Mouse (Mus musculus) cortical plate, adult 2 months (tissue): ENCODE results near the gene Styxl1.

Experiments used
- CTCF ChIP-seq: fragments of 200-500 bp; IDR thresholded peaks from 2 replicates; pipeline ENCODE4 v1.5.1; 2011; ENCODE audit warnings: mild to moderate bottlenecking, control low read depth, low read length; ENCODE audit not compliant: insufficient read depth; ENCODE audit errors: extremely low read depth
- POLR2A ChIP-seq: fragments of 200-500 bp; IDR thresholded peaks from 2 replicates; pipeline ENCODE4 v1.6.1; 2011; ENCODE audit warnings: mild to moderate bottlenecking, low read length, control low read depth; ENCODE audit not compliant: insufficient read depth; ENCODE audit errors: extremely low read depth

- no peak for TF ChIP-seq CTCF
- no peak for TF ChIP-seq POLR2A
These were observed 4.7 kb upstream of the Styxl1 start for GRCm38 (mm10) chr5:135782901-135783300.
